10 mouse cellular contexts compared by ENCODE assay signal in genomic region chr9:88362055-88362850, GRCm38 (mm10). TPM values are rescaled to one million over a fixed set of nuclear protein-coding genes. Genes with fewer than 3 reads are reported as not detected.
DNase-seq lines count a peak whose midpoint lies in the region; ATAC-seq and TF ChIP-seq lines count a peak whose summit lies in the region.
"Had no signal": no experiment of that assay in that cellular context is flagged by ENCODE, and none has a peak within 500 bp of the region (broad histone marks: within the 10 kb centered on the region; RNA-seq: fewer than 3 reads in every experiment).

No protein-coding gene starts in this region.

- H3K4me3 ChIP-seq in megakaryocyte, embryonic 14.5 days (replicated peaks), result peak overlapping the region; percentile 54
- no peak overlapping the region for H3K4me3 ChIP-seq in cortical plate, adult 2 months (ENCODE audit: insufficient read depth, low read length)
- no peak overlapping the region for H3K4me3 ChIP-seq in midbrain, embryonic 16.5 days (ENCODE audit: low read depth, low read length)

- DNase-seq in embryo, embryonic 11 days, result peak; percentile 16
- DNase-seq in embryo, embryonic 10 days (ENCODE audit: low spot score), result no peak
- DNase-seq in layer of hippocampus, postnatal 14 days (ENCODE audit: low spot score in 2 of 2), result no peak
- no peak for DNase-seq in frontal cortex, postnatal 14 days (ENCODE audit: low spot score in 2 of 2)
- DNase-seq: lung, postnatal 4 days had no signal

- H3K9ac ChIP-seq in midbrain, embryonic 16.5 days (ENCODE audit: low read depth, low read length), result no peak overlapping the region

- 17% methylated on average over 4 of the region's 5 CpGs for WGBS in midbrain, embryonic 16.5 days

- H3K4me1 ChIP-seq in megakaryocyte, embryonic 14.5 days, result peaks cover 94% of the 10 kb centered on the region
- H3K4me1 ChIP-seq in cortical plate, adult 2 months (ENCODE audit: control insufficient read depth, insufficient read depth, low read length), result no peaks in the 10 kb centered on the region; the same call in 1 of the 2 replicates
- H3K4me1 ChIP-seq in midbrain, embryonic 16.5 days (ENCODE audit: control insufficient read depth, insufficient read depth, low read length), result peaks cover 8% of the 10 kb centered on the region

- peak; percentile 40 for TF ChIP-seq CTCF in cortical plate, adult 2 months (IDR thresholded peaks at IDR 0.05; ENCODE audit: extremely low read depth, insufficient read depth, low read length)

- TF ChIP-seq POLR2A in cortical plate, adult 2 months (IDR thresholded peaks at IDR 0.05; ENCODE audit: extremely low read depth, insufficient read depth, low read length), result no peak

- ATAC-seq in megakaryocyte, adult 5-6 weeks (ENCODE audit: poor library complexity, severe bottlenecking), result no peak
- peak; percentile 74 for ATAC-seq in midbrain, embryonic 16.5 days

- no peak overlapping the region for H3K4me2 ChIP-seq in midbrain, embryonic 16.5 days (ENCODE audit: low read length)

- H3K27ac ChIP-seq in cortical plate, adult 2 months (ENCODE audit: insufficient read depth, low read length), result no peak overlapping the region
- peak overlapping the region; percentile 22; the same call in 1 of the 2 replicates for H3K27ac ChIP-seq in midbrain, embryonic 16.5 days (ENCODE audit: low read length)

- H3K9me3 ChIP-seq in megakaryocyte, embryonic 14.5 days, result no peaks in the 10 kb centered on the region
- no peaks in the 10 kb centered on the region for H3K9me3 ChIP-seq in midbrain, embryonic 16.5 days (replicated peaks; ENCODE audit: control insufficient read depth, low read length, poor library complexity, severe bottlenecking)
- H3K9me3 ChIP-seq: G1E had no signal

- peaks cover 82% of the 10 kb centered on the region for H3K36me3 ChIP-seq in megakaryocyte, embryonic 14.5 days (replicated peaks; ENCODE audit: low read length)
- no peaks in the 10 kb centered on the region for H3K36me3 ChIP-seq in midbrain, embryonic 16.5 days (ENCODE audit: control insufficient read depth, insufficient read depth, low read length)
- H3K36me3 ChIP-seq: G1E had no signal

- H3K27me3 ChIP-seq in megakaryocyte, embryonic 14.5 days (replicated peaks), result no peaks in the 10 kb centered on the region
- no peaks in the 10 kb centered on the region for H3K27me3 ChIP-seq in midbrain, embryonic 16.5 days (ENCODE audit: control insufficient read depth, insufficient read depth, low read depth, low read length)

RNA-seq across cellular contexts. Expression of gene Nt5e, which starts 35.3 kb away (rescaled TPM):
- 11.9 and 45.6 TPM in 2 replicates for polyA plus RNA-seq in megakaryocyte, embryonic 14.5 days (2012; ENCODE audit: insufficient read depth, low replicate concordance)
- 3.8 and 7.4 TPM in 2 replicates for total RNA-seq in megakaryocyte, adult 5-6 weeks (2015)
- total RNA-seq in megakaryocyte, adult 5-6 weeks (2017), result 6.2 and 9.0 TPM in 2 replicates
- 2.7 and 3.1 TPM in 2 replicates for polyA plus RNA-seq in cortical plate, adult 2 months (2012; rRNA removed)
- 0.92 and 1.5 TPM in 2 replicates for polyA plus RNA-seq in midbrain, embryonic 16.5 days (2015; fragmentation: Nextera tagmentation; extraction: Ambion mirVana)
- total RNA-seq in layer of hippocampus, postnatal 14 days (2021), result 1 to 10 TPM; 3.8 to 4.6 TPM
- polyA plus RNA-seq: G1E had no signal
